Mouse (Mus musculus) liver, embryonic 14.5 days (tissue): Measurements from ENCODE around the gene Plaur.

Source experiments
- CTCF ChIP-seq: IDR thresholded peaks from 2 replicates; pipeline ENCODE4 v1.5.1; 2016; ENCODE audit warnings: antibody characterized with exemption, low read depth, control low read depth
- EP300 ChIP-seq: IDR thresholded peaks from 2 replicates; pipeline ENCODE4 v1.6.1; 2016; ENCODE audit warnings: antibody characterized with exemption, low read depth

- TF ChIP-seq CTCF (no peak), EP300 (no peak)
Observed at GRCm38 (mm10) chr7:24454199-24454598, 8.1 kb upstream of the Plaur start.
